Mouse (Mus musculus) midbrain, embryonic 14.5 days (tissue): ENCODE results near the gene Rtn4rl2. TPM values are rescaled to one million over a fixed set of nuclear protein-coding genes. Genes with fewer than 3 reads are reported as not detected.

Source experiments
- ATAC-seq: fragments of 200-750 bp; cut with Nextera tagmentation; 2 replicates; pipeline ENCODE4 v1.8.0; 2017; ENCODE audit warnings: moderate number of reproducible peaks, moderate library complexity; ENCODE audit not compliant: low FRiP score, low TSS enrichment
- DNase-seq: peaks from one replicate; pipeline ENCODE4 v3.0.0-alpha.2; 2015
- H3K27ac ChIP-seq: fragments of 300-500 bp; sonication (generic); replicated peaks from 2 replicates; pipeline ENCODE4 v1.5.1; 2014; ENCODE audit warnings: mild to moderate bottlenecking, low read depth, low read length, moderate library complexity
- H3K27me3 ChIP-seq: fragments of 300-500 bp; sonication (generic); 2 replicates; pipeline ENCODE4 v1.6.1; 2014; ENCODE audit warnings: low read length, control low read depth, mixed read lengths; ENCODE audit not compliant: control insufficient read depth, insufficient read depth
- H3K36me3 ChIP-seq: fragments of 300-500 bp; sonication (generic); 2 replicates; pipeline ENCODE4 v1.6.1; 2014; ENCODE audit warnings: low read length, control low read depth; ENCODE audit not compliant: control insufficient read depth, insufficient read depth
- H3K4me1 ChIP-seq: fragments of 300-500 bp; sonication (generic); 2 replicates; pipeline ENCODE4 v1.6.1; 2014; ENCODE audit warnings: mild to moderate bottlenecking, antibody characterized with exemption, low read length, control low read depth; ENCODE audit not compliant: control insufficient read depth, insufficient read depth
- H3K4me2 ChIP-seq: fragments of 300-500 bp; sonication (generic); 2 replicates; pipeline ENCODE4 v1.6.1; 2014; ENCODE audit warnings: mild to moderate bottlenecking, low read length, moderate library complexity
- H3K4me3 ChIP-seq: fragments of 300-500 bp; sonication (generic); replicated peaks from 2 replicates; pipeline ENCODE4 v1.5.1; 2014; ENCODE audit warnings: low read depth, low read length
- H3K9ac ChIP-seq: fragments of 300-500 bp; sonication (generic); replicated peaks from 2 replicates; pipeline ENCODE4 v1.6.1; 2014; ENCODE audit warnings: mild to moderate bottlenecking, low read length, moderate library complexity
- H3K9me3 ChIP-seq: fragments of 300-500 bp; sonication (generic); 2 replicates; pipeline ENCODE4 v1.6.1; 2016; ENCODE audit warnings: low read length, control low read depth, mixed read lengths; ENCODE audit not compliant: control insufficient read depth
- WGBS: fragments of 180-500 bp; shearing (Covaris S2); extraction: QIAGEN DNeasy Blood & Tissue Kit; methylation state at CpG from one replicate; pipeline ENCODE4 v1.1.7; 2014; 5-methylcytosine and 5-hydroxymethylcytosine counted together
- polyA plus RNA-seq: library from polyadenylated mRNA; unstranded; fragments of >200 nt; fragmentation: Nextera tagmentation; extraction: Ambion mirVana; gene quantifications from 2 replicates; pipeline ENCODE4 v1.2.1, GENCODE M21; 2014

Rtn4rl2 gene
- polyA plus RNA-seq, 1 experiment from 2014 or later, result 4.5 TPM

- Histone ChIP-seq H3K4me2 (no peak overlapping the region), H3K9me3 (no peaks in the 10 kb centered on the region), H3K36me3 (no peaks in the 10 kb centered on the region), H3K27me3 (peaks cover 28% of the 10 kb centered on the region), H3K4me3 (no peak overlapping the region), H3K27ac (no peak overlapping the region), H3K4me1 (peaks cover 14% of the 10 kb centered on the region), H3K9ac (no peak overlapping the region)
- ATAC-seq (no peak), DNase-seq (no peak)
- 95% methylated on average over 6 of the region's 6 CpGs for WGBS
Measured at GRCm38 (mm10) chr2:84843654-84844053, 42.9 kb downstream of the Rtn4rl2 start.

- Histone ChIP-seq H3K4me3 (no peak overlapping the region), H3K27ac (no peak overlapping the region), H3K27me3 (peaks cover 44% of the 10 kb centered on the region), H3K4me1 (peaks cover 14% of the 10 kb centered on the region), H3K9ac (no peak overlapping the region), H3K36me3 (no peaks in the 10 kb centered on the region), H3K4me2 (no peak overlapping the region), H3K9me3 (no peaks in the 10 kb centered on the region)
- ATAC-seq (no peak), DNase-seq (no peak)
Measured at GRCm38 (mm10) chr2:84841905-84842304, 44.6 kb downstream of the Rtn4rl2 start.

- H3K9ac ChIP-seq, result peak overlapping the region; percentile 50; the same call in 1 of the 2 replicates
- 11% methylated on average over 17 of the region's 17 CpGs for WGBS
- ATAC-seq, result no peak; the same call in 1 of the 2 replicates
- no peaks in the 10 kb centered on the region for H3K9me3 ChIP-seq
- peak overlapping the region; percentile 88 for H3K4me2 ChIP-seq
- peak overlapping the region; percentile 50 for H3K4me3 ChIP-seq
- no peaks in the 10 kb centered on the region for H3K36me3 ChIP-seq
- H3K27ac ChIP-seq, result no peak overlapping the region
- H3K27me3 ChIP-seq, result peaks cover 44% of the 10 kb centered on the region
- H3K4me1 ChIP-seq, result peaks cover 14% of the 10 kb centered on the region
- no peak for DNase-seq
Measured at GRCm38 (mm10) chr2:84840748-84841563, 45.6 kb downstream of the Rtn4rl2 start.

- ATAC-seq (peak; percentile 71), DNase-seq (peak; percentile 73)
- peak overlapping the region; percentile 88 for H3K4me2 ChIP-seq
- H3K4me1 ChIP-seq, result peaks cover 14% of the 10 kb centered on the region
- H3K4me3 ChIP-seq, result peak overlapping the region; percentile 50
- H3K9me3 ChIP-seq, result no peaks in the 10 kb centered on the region
- no peaks in the 10 kb centered on the region for H3K36me3 ChIP-seq
- under 1% methylated on average over 54 of the region's 54 CpGs for whole genome bisulfite sequencing
- peak overlapping the region; percentile 50 for H3K9ac ChIP-seq
- H3K27me3 ChIP-seq, result peaks cover 44% of the 10 kb centered on the region
- no peak overlapping the region for H3K27ac ChIP-seq
Measured at GRCm38 (mm10) chr2:84840016-84840747, 46.3 kb downstream of the Rtn4rl2 start.

GRCm38 (mm10) chr2:84838993-84839980 is 47.2 kb downstream of the Rtn4rl2 start:
- peak overlapping the region; percentile 50 for H3K9ac ChIP-seq
- ATAC-seq (no peak), DNase-seq (peak; percentile 25)
- H3K9me3 ChIP-seq, result no peaks in the 10 kb centered on the region
- WGBS, result under 1% methylated on average over 47 of the region's 47 CpGs
- H3K4me2 ChIP-seq, result peak overlapping the region; percentile 88
- peaks cover 44% of the 10 kb centered on the region for H3K27me3 ChIP-seq
- no peak overlapping the region for H3K27ac ChIP-seq
- H3K4me3 ChIP-seq, result peak overlapping the region; percentile 50
- no peaks in the 10 kb centered on the region for H3K36me3 ChIP-seq
- peaks cover 14% of the 10 kb centered on the region for H3K4me1 ChIP-seq

GRCm38 (mm10) chr2:84838593-84838949 is 47.9 kb downstream of the Rtn4rl2 start, which contains the start of gene Slc43a1:
TSS of gene Slc43a1 (plus strand) at chr2:84838850.
- Histone ChIP-seq H3K36me3 (no peaks in the 10 kb centered on the region), H3K27ac (no peak within 1 kb of the TSS), H3K9ac (peak within 1 kb of the TSS; percentile 50), H3K9me3 (no peaks in the 10 kb centered on the region), H3K4me3 (peak within 1 kb of the TSS; percentile 50), H3K27me3 (peaks cover 44% of the 10 kb centered on the region), H3K4me1 (peaks cover 14% of the 10 kb centered on the region), H3K4me2 (peak within 1 kb of the TSS; percentile 88)
- 21% methylated on average over 10 of the region's 10 CpGs for WGBS
- DNase-seq (no peak), ATAC-seq (no peak)

- H3K27ac ChIP-seq, result no peak overlapping the region
- peaks cover 44% of the 10 kb centered on the region for H3K27me3 ChIP-seq
- no peak overlapping the region for H3K9ac ChIP-seq
- 26% methylated on average over 9 of the region's 9 CpGs for WGBS
- H3K36me3 ChIP-seq, result no peaks in the 10 kb centered on the region
- H3K4me3 ChIP-seq, result no peak overlapping the region
- H3K9me3 ChIP-seq, result no peaks in the 10 kb centered on the region
- H3K4me1 ChIP-seq, result peaks cover 14% of the 10 kb centered on the region
- DNase-seq (no peak), ATAC-seq (no peak)
- no peak overlapping the region for H3K4me2 ChIP-seq
Measured at GRCm38 (mm10) chr2:84837817-84838592, 48.5 kb downstream of the Rtn4rl2 start.
